ENCODE assay signal across 8 mouse cellular contexts in the genomic region with DNA sequence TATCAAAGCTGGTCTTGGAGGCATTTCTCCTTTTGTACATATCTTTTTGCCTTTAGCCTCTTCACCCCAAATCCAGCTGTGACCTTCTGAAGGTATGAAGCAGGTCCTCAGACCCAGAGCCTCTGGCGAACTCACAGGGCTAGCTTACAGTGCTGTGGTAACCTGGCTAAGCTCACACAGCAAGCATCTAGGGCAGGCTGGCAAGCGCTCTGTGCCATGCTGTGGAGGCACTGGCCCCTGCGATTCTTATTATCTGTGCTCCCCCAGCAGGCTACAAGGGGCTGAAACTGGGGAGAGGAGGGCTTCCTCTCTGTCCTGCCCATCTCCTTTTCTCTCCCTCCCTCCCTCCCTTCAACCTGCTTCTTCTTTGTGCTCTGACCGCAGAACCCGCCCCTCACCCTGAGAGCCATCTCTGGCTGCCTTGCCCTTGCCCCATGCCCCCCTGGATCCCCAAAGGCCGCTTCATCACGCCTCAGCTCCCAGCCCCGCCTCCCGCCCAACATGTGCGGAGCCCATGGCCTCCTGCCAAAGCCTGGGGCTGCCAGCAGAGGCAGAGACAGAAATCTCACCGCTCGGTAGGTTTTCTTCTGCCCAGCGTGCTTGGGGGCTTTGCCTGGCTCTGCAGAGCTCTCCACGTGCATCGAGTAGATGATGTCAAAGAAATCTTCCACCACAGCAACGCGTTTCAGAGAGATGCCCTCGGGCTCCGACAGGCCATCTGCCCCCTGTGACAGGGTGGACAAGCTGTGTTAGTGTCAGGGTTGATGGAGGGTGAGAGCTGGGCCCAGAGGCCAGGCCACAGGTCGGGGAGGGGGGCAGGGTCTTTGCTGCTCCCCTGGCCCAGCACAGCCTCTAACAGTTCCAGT. TPM values are rescaled to one million over a fixed set of nuclear protein-coding genes. Genes with fewer than 3 reads are reported as not detected.
DNase-seq lines count a peak whose midpoint lies in the region; ATAC-seq lines count a peak whose summit lies in the region.

No protein-coding gene starts in this region.

- H3K4me1 ChIP-seq in lung, embryonic 15.5 days = peaks cover 8% of the 10 kb centered on the region
- H3K4me1 ChIP-seq in forebrain, embryonic 16.5 days (replicated peaks; ENCODE audit: control insufficient read depth, insufficient read depth, low read length) = peaks cover 32% of the 10 kb centered on the region
- H3K4me1 ChIP-seq in limb, embryonic 15.5 days = peaks cover 18% of the 10 kb centered on the region
- peaks cover 16% of the 10 kb centered on the region for H3K4me1 ChIP-seq in neural tube, embryonic 11.5 days (ENCODE audit: control insufficient read depth, insufficient read depth, low read length)

- WGBS in lung, embryonic 15.5 days = 9% methylated on average over 20 of the region's 20 CpGs
- 4% methylated on average over 20 of the region's 20 CpGs for whole genome bisulfite sequencing in forebrain, embryonic 16.5 days
- WGBS in limb, embryonic 15.5 days = 14% methylated on average over 19 of the region's 20 CpGs
- WGBS in neural tube, embryonic 11.5 days = 13% methylated on average over 20 of the region's 20 CpGs

- no peak for DNase-seq in lung, postnatal 25 days (ENCODE audit: low spot score)
- DNase-seq in cerebellum, adult 8-10 months = peak; percentile 66
- DNase-seq in kidney, adult 18-20 months = peak; percentile 79
- DNase-seq in neural tube, embryonic 11.5 days (ENCODE audit: low spot score) = peak; percentile 72
- DNase-seq in thymus, postnatal 0 days (ENCODE audit: low spot score) = peak; percentile 50

- no peak overlapping the region for H3K27ac ChIP-seq in lung, embryonic 15.5 days
- H3K27ac ChIP-seq in forebrain, embryonic 16.5 days (ENCODE audit: low read length) = peak overlapping the region; percentile 96
- H3K27ac ChIP-seq in limb, embryonic 15.5 days = no peak overlapping the region
- H3K27ac ChIP-seq in neural tube, embryonic 11.5 days (ENCODE audit: low read depth, low read length) = peak overlapping the region; percentile 75

- peaks cover 4% of the 10 kb centered on the region; the same call in 1 of the 2 replicates for H3K27me3 ChIP-seq in lung, embryonic 15.5 days
- H3K27me3 ChIP-seq in forebrain, embryonic 16.5 days (replicated peaks; ENCODE audit: control insufficient read depth, insufficient read depth, low read length) = no peaks in the 10 kb centered on the region
- no peaks in the 10 kb centered on the region for H3K27me3 ChIP-seq in limb, embryonic 15.5 days
- no peaks in the 10 kb centered on the region for H3K27me3 ChIP-seq in neural tube, embryonic 11.5 days (ENCODE audit: control insufficient read depth, insufficient read depth, low read length)

- no peaks in the 10 kb centered on the region for H3K9me3 ChIP-seq in lung, embryonic 15.5 days
- no peaks in the 10 kb centered on the region for H3K9me3 ChIP-seq in forebrain, embryonic 16.5 days (ENCODE audit: control insufficient read depth, low read length)
- H3K9me3 ChIP-seq in limb, embryonic 15.5 days = no peaks in the 10 kb centered on the region
- H3K9me3 ChIP-seq in neural tube, embryonic 11.5 days (ENCODE audit: control insufficient read depth, low read length) = no peaks in the 10 kb centered on the region

- H3K36me3 ChIP-seq in lung, embryonic 15.5 days = no peaks in the 10 kb centered on the region
- H3K36me3 ChIP-seq in forebrain, embryonic 16.5 days (ENCODE audit: control insufficient read depth, insufficient read depth) = no peaks in the 10 kb centered on the region
- H3K36me3 ChIP-seq in limb, embryonic 15.5 days = no peaks in the 10 kb centered on the region
- no peaks in the 10 kb centered on the region for H3K36me3 ChIP-seq in neural tube, embryonic 11.5 days (ENCODE audit: control insufficient read depth, insufficient read depth, low read length)

- peak overlapping the region; percentile 14 for H3K4me2 ChIP-seq in lung, embryonic 15.5 days
- peak overlapping the region; percentile 44 for H3K4me2 ChIP-seq in forebrain, embryonic 16.5 days (ENCODE audit: low read length)
- peak overlapping the region; percentile 29 for H3K4me2 ChIP-seq in limb, embryonic 15.5 days
- H3K4me2 ChIP-seq in neural tube, embryonic 11.5 days (ENCODE audit: low read depth) = no peak overlapping the region

- H3K9ac ChIP-seq in lung, embryonic 15.5 days = no peak overlapping the region
- H3K9ac ChIP-seq in forebrain, embryonic 16.5 days (replicated peaks; ENCODE audit: low read depth, low read length) = peak overlapping the region; percentile 54
- no peak overlapping the region for H3K9ac ChIP-seq in limb, embryonic 15.5 days
- peak overlapping the region; percentile 39 for H3K9ac ChIP-seq in neural tube, embryonic 11.5 days (ENCODE audit: low read length)

- peak; percentile 41; the same call in 1 of the 2 replicates for ATAC-seq in lung, embryonic 15.5 days (ENCODE audit: borderline replicate concordance, extremely low read depth, low FRiP score, low TSS enrichment)
- peak; percentile 78 for ATAC-seq in forebrain, embryonic 16.5 days
- no peak for ATAC-seq in limb, embryonic 15.5 days (ENCODE audit: insufficient number of reproducible peaks, low FRiP score, low TSS enrichment, low read depth)
- ATAC-seq in neural tube, embryonic 11.5 days (ENCODE audit: insufficient read depth, low FRiP score, low TSS enrichment) = peak; percentile 54

- H3K4me3 ChIP-seq in lung, embryonic 15.5 days = no peak overlapping the region
- H3K4me3 ChIP-seq in forebrain, embryonic 16.5 days (replicated peaks; ENCODE audit: low read length) = 0 out of 2 replicates have a peak overlapping the region, but pooled peaks have one; percentile 3
- H3K4me3 ChIP-seq in limb, embryonic 15.5 days = no peak overlapping the region
- no peak overlapping the region; the same call in 1 of the 2 replicates for H3K4me3 ChIP-seq in neural tube, embryonic 11.5 days (ENCODE audit: low read depth, low read length)

RNA-seq across cellular contexts. Expression of a gene that starts 9.2 kb away (rescaled TPM):
- not detected in 2 replicates for polyA plus RNA-seq in lung, embryonic 15.5 days (2015; fragmentation: Nextera tagmentation; extraction: Ambion mirVana)
- polyA plus RNA-seq in forebrain, embryonic 16.5 days (2015; fragmentation: Nextera tagmentation; extraction: Ambion mirVana) = not detected in 2 replicates
- polyA plus RNA-seq in limb, embryonic 15.5 days (2015; fragmentation: Nextera tagmentation; extraction: Ambion mirVana) = not detected in 2 replicates
- polyA plus RNA-seq in neural tube, embryonic 11.5 days (2014; fragmentation: Nextera tagmentation; extraction: Ambion mirVana) = not detected in 2 replicates
- not detected in 2 replicates for polyA plus RNA-seq in thymus, postnatal 0 days (2015; fragmentation: Nextera tagmentation; extraction: Ambion mirVana)

RNA-seq across cellular contexts. Expression of a gene that starts 46.4 kb away (rescaled TPM):
- 10.2 and 11.3 TPM in 2 replicates for polyA plus RNA-seq in lung, embryonic 15.5 days (2015; fragmentation: Nextera tagmentation; extraction: Ambion mirVana)
- polyA plus RNA-seq in forebrain, embryonic 16.5 days (2015; fragmentation: Nextera tagmentation; extraction: Ambion mirVana) = 47.8 and 50.4 TPM in 2 replicates
- polyA plus RNA-seq in limb, embryonic 15.5 days (2015; fragmentation: Nextera tagmentation; extraction: Ambion mirVana) = 7.6 and 8.5 TPM in 2 replicates
- polyA plus RNA-seq in neural tube, embryonic 11.5 days (2014; fragmentation: Nextera tagmentation; extraction: Ambion mirVana) = 32.1 and 37.5 TPM in 2 replicates
- polyA plus RNA-seq in thymus, postnatal 0 days (2015; fragmentation: Nextera tagmentation; extraction: Ambion mirVana) = 1.9 and 2.0 TPM in 2 replicates

Comparison
In these comparisons a context has a peak if more than half of its experiments do, and no peak if none do; other contexts are left out.
1. H3K27ac ChIP-seq: peak in forebrain, embryonic 16.5 days (single experiment) and neural tube, embryonic 11.5 days (single experiment); none in lung, embryonic 15.5 days (single experiment) and limb, embryonic 15.5 days (single experiment).
2. H3K9ac ChIP-seq: peak in forebrain, embryonic 16.5 days (single experiment) and neural tube, embryonic 11.5 days (single experiment); none in lung, embryonic 15.5 days (single experiment) and limb, embryonic 15.5 days (single experiment).